Mouse (Mus musculus) midbrain, embryonic 11.5 days (tissue): Measurements from ENCODE around the gene Umps. TPM values are rescaled to one million over a fixed set of nuclear protein-coding genes. Genes with fewer than 3 reads are reported as not detected.

Source experiments
- ATAC-seq: fragments of 200-750 bp; cut with Nextera tagmentation; 2 replicates; pipeline ENCODE4 v1.8.0; 2017; ENCODE audit warnings: moderate TSS enrichment, moderate library complexity; ENCODE audit not compliant: low FRiP score
- DNase-seq: peaks from one replicate; pipeline ENCODE4 v3.0.0; 2015; ENCODE audit warnings: low spot score; ENCODE audit errors: missing footprints
- H3K27ac ChIP-seq: fragments of 300-500 bp; sonication (generic); 2 replicates; pipeline ENCODE4 v1.5.1; 2014; ENCODE audit warnings: low read depth, low read length
- H3K27me3 ChIP-seq: fragments of 300-500 bp; sonication (generic); 2 replicates; pipeline ENCODE4 v1.6.1; 2014; ENCODE audit warnings: mild to moderate bottlenecking, low read length, moderate library complexity, mixed read lengths; ENCODE audit not compliant: control insufficient read depth, insufficient read depth
- H3K36me3 ChIP-seq: fragments of 300-500 bp; sonication (generic); 2 replicates; pipeline ENCODE4 v1.6.1; 2014; ENCODE audit warnings: mild to moderate bottlenecking, low read length, moderate library complexity, mixed read lengths; ENCODE audit not compliant: control insufficient read depth, insufficient read depth
- H3K4me1 ChIP-seq: fragments of 300-500 bp; sonication (generic); 2 replicates; pipeline ENCODE4 v1.6.1; 2014; ENCODE audit warnings: low read length; ENCODE audit not compliant: control insufficient read depth, insufficient read depth
- H3K4me2 ChIP-seq: fragments of 300-500 bp; sonication (generic); 2 replicates; pipeline ENCODE4 v1.6.1; 2014; ENCODE audit warnings: mild to moderate bottlenecking, moderate library complexity
- H3K4me3 ChIP-seq: fragments of 300-500 bp; sonication (generic); 2 replicates; pipeline ENCODE4 v1.5.1; 2014; ENCODE audit warnings: low read depth, low read length
- H3K9ac ChIP-seq: fragments of 300-500 bp; sonication (generic); 2 replicates; pipeline ENCODE4 v1.6.1; 2014; ENCODE audit warnings: low read length
- H3K9me3 ChIP-seq: fragments of 300-500 bp; sonication (generic); 2 replicates; pipeline ENCODE4 v1.6.1; 2016; ENCODE audit warnings: low read length; ENCODE audit not compliant: control insufficient read depth
- whole genome bisulfite sequencing: fragments of 180-500 bp; shearing (Covaris S2); extraction: QIAGEN DNeasy Blood & Tissue Kit; methylation state at CpG from one replicate; pipeline ENCODE4 v1.1.7; 2014; 5-methylcytosine and 5-hydroxymethylcytosine counted together
- polyA plus RNA-seq: library from polyadenylated mRNA; unstranded; fragments of >200 nt; fragmentation: Nextera tagmentation; extraction: Ambion mirVana; gene quantifications from 2 replicates; pipeline ENCODE4 v1.2.1, GENCODE M21; 2014

Umps gene
- polyA plus RNA-seq, 1 experiment from 2014 or later: 72.9 TPM

DNA sequence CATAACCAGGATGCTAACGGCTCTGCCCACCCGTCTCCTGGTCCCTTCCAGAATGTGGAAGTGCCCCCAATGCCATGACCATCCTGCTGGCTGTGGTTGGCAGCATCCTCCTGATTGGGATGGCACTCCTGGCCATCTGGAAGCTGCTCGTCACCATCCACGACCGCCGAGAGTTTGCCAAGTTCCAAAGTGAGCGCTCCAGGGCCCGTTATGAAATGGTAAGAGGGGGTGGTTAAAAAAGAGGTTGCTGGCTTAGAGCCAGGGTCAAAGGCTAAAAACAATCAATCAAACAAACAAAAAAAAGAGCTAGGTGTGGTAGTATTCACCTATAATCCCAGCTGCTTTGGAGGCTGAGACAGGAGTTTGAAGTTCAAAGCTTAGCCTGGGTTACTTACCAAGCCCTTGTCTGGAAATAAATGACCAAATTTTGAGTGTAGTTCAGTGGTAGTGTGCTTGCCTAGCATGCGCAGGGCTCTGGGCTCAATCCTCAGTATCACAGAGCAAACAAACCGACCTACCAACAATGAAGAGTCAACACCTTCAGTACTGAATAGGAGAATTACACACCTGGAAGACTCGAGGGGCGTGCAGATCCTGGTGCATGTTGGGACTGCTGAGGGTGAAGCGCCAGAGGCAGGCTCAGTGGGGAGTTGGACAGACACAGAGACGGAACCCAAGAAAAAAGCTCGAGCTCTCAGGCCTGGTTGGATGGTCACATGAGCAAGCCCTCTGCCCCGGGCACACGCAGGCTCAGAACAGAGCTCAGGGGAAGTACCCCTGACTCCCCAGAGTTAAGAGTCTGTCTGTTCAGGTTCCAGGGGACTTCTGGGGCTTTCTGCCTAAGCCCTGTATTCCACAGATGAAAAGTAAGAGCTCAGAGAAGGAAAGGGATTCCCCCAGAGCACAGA is 18.9 kb downstream of the Umps start:
- Histone ChIP-seq H3K4me2 (no peak overlapping the region), H3K4me3 (no peak overlapping the region), H3K9me3 (no peaks in the 10 kb centered on the region), H3K36me3 (no peaks in the 10 kb centered on the region), H3K4me1 (no peaks in the 10 kb centered on the region), H3K9ac (no peak overlapping the region), H3K27me3 (no peaks in the 10 kb centered on the region), H3K27ac (no peak overlapping the region)
- 88% methylated on average over 17 of the region's 17 CpGs for WGBS
- ATAC-seq: no peak
- DNase-seq: no peak

DNA sequence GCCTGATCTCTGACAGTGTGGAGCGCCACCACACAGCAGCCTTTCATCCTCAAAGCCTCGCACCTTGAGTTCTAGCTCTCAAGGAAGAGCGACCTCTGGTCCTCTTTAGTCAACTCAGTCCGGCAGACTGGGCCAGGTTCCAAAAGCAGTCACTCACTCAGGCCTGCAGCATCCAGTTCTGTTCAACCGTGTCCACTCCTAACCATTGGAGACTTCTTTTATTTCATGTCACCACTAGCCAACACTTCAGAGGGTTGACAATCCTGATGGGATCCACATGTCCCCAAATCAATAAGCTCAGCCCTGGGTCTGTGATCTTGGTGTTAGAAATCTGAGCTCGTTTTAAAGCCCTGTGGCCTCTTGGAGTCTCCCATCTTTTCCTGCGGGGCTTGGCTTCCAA is 20.8 kb downstream of the Umps start:
- DNase-seq: no peak
- H3K9ac ChIP-seq: no peak overlapping the region
- WGBS: 82% methylated on average over 7 of the region's 7 CpGs
- H3K4me3 ChIP-seq: no peak overlapping the region
- no peaks in the 10 kb centered on the region for H3K9me3 ChIP-seq
- H3K4me2 ChIP-seq: no peak overlapping the region
- H3K4me1 ChIP-seq: 0 out of 2 replicates have a peak, but pooled peaks cover 2% of the 10 kb centered on the region
- ATAC-seq: no peak
- H3K36me3 ChIP-seq: no peaks in the 10 kb centered on the region
- H3K27ac ChIP-seq: no peak overlapping the region
- no peaks in the 10 kb centered on the region for H3K27me3 ChIP-seq

DNA sequence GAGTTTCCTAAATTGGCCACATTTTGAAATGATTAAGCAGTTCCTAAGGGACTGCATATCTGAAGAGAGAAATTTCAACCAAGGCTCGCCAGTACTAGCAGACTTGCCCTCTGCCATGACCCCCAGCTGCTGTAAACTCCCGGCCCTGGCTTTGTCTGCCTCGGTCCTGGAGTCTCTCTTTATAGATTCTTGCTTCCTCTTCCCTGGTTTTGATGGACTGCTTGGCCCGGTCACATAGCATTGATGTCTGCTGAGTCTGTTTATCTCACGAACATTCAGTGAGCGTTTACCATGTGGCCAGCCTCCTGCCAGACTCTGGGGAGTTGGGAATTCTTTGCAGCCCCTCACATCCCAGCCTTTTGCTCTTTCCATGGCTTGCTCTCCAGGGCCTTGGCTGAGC is 22.1 kb downstream of the Umps start:
- ATAC-seq (no peak), DNase-seq (no peak)
- no peaks in the 10 kb centered on the region for H3K9me3 ChIP-seq
- H3K27me3 ChIP-seq: no peaks in the 10 kb centered on the region
- no peak overlapping the region for H3K4me2 ChIP-seq
- no peaks in the 10 kb centered on the region for H3K36me3 ChIP-seq
- WGBS: 54% methylated on average over 6 of the region's 6 CpGs
- H3K4me1 ChIP-seq: 0 out of 2 replicates have a peak, but pooled peaks cover 2% of the 10 kb centered on the region
- H3K9ac ChIP-seq: no peak overlapping the region
- H3K4me3 ChIP-seq: no peak overlapping the region
- H3K27ac ChIP-seq: no peak overlapping the region

DNA sequence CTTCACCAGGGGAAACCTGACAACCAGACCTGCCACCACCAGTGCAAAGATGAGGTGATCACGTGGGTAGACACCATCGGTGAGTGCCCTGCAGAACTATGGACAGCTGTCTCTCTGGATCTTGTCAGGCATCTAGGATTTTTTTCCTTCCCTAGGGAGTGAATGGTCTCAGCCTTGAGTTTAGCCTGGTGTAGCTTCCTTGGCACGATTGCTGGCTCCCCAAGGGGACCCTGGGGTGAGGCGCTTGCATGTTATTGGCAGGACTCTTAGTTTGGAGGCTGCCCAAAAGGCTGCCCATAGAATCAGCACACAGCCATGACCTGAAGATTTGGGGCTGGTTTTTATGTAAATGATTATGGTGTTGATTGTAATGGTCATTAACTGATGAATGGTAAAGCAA is 22.7 kb downstream of the Umps start:
- Histone ChIP-seq H3K27me3 (no peaks in the 10 kb centered on the region), H3K9me3 (no peaks in the 10 kb centered on the region), H3K4me2 (no peak overlapping the region), H3K36me3 (no peaks in the 10 kb centered on the region), H3K9ac (no peak overlapping the region), H3K4me3 (no peak overlapping the region), H3K27ac (no peak overlapping the region), H3K4me1 (0 out of 2 replicates have a peak, but pooled peaks cover 2% of the 10 kb centered on the region)
- DNase-seq: no peak
- WGBS: 82% methylated on average over 4 of the region's 4 CpGs
- ATAC-seq: no peak

DNA sequence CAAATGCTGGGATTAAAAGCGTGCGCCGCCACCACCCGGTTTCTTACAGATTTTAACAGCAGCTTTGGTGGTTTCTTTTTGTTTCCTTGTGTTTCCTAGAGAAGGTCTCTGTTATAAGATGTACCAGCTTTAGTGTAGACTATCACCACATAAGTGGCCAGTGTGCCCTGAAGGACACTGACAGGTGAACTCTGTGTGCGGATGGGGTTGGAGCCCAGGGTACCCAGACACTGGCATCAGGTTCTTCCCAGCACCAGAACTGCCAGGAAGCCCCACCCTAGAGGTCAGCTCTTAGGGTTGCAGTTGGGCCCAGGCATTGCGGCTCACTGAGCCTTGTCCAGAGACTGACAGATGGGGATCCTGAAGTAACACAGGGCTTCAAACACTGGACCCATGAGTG is 23.4 kb downstream of the Umps start:
- H3K9ac ChIP-seq: no peak overlapping the region
- no peak overlapping the region for H3K4me2 ChIP-seq
- H3K27me3 ChIP-seq: no peaks in the 10 kb centered on the region
- no peak overlapping the region for H3K27ac ChIP-seq
- ATAC-seq: no peak
- H3K36me3 ChIP-seq: no peaks in the 10 kb centered on the region
- no peak overlapping the region for H3K4me3 ChIP-seq
- H3K9me3 ChIP-seq: no peaks in the 10 kb centered on the region
- DNase-seq: no peak
- WGBS: 99% methylated on average over 6 of the region's 6 CpGs
- H3K4me1 ChIP-seq: 0 out of 2 replicates have a peak, but pooled peaks cover 2% of the 10 kb centered on the region

DNA sequence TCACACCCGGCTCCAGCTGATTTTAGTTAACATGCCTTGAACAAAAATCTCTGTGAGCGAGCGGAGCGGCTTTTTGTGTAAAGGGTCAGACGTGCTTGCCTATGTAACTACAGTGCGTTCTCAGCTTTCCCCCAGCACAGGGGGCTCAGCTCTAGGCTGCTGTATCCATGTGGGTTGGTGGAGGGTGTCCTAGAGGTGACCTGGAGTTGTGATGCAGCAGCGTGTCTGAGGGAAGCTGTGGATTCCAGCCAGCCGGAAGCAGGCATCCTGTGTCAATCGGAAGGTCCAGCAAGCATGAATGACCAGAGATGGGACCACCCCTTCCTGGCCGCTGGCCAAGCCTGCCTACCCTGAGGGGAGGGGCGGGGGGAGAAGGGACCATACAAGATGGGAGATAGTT is 24.5 kb downstream of the Umps start:
- Histone ChIP-seq H3K36me3 (no peaks in the 10 kb centered on the region), H3K4me3 (no peak overlapping the region), H3K4me2 (no peak overlapping the region), H3K27me3 (no peaks in the 10 kb centered on the region), H3K9ac (no peak overlapping the region), H3K27ac (no peak overlapping the region), H3K4me1 (0 out of 2 replicates have a peak, but pooled peaks cover 2% of the 10 kb centered on the region), H3K9me3 (no peaks in the 10 kb centered on the region)
- 70% methylated on average over 11 of the region's 11 CpGs for WGBS
- DNase-seq: no peak
- no peak for ATAC-seq

DNA sequence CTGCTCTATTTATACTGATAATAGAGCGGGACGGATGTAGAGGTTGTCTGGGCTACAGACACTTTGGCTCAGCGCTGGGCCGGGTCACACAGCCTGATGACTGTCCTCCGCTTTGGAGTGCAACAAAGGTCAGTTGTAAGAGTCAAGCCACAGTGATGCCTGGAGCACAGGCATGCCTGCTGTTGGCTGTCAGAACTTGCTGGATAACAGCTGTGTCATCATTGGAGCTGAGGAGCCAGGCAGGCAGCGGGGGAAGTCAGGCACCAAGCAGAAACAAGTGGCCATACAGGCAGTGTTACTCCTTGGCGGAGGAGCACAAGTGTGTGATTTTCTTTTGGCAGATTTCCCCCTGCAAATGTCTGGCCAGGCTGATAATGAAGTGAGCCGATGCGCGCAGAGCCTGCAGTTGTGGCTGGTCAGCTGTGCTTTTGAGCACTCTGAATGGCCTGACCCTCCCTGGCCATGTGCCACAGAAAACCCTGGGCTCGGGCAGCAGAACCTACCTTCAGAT is 25.5 kb downstream of the Umps start:
- no peaks in the 10 kb centered on the region for H3K9me3 ChIP-seq
- no peak for DNase-seq
- 0 out of 2 replicates have a peak, but pooled peaks cover 2% of the 10 kb centered on the region for H3K4me1 ChIP-seq
- no peak for ATAC-seq
- no peaks in the 10 kb centered on the region for H3K36me3 ChIP-seq
- no peaks in the 10 kb centered on the region for H3K27me3 ChIP-seq
- no peak overlapping the region for H3K4me3 ChIP-seq
- no peak overlapping the region for H3K9ac ChIP-seq
- H3K27ac ChIP-seq: no peak overlapping the region
- no peak overlapping the region for H3K4me2 ChIP-seq
- 73% methylated on average over 11 of the region's 11 CpGs for WGBS

DNA sequence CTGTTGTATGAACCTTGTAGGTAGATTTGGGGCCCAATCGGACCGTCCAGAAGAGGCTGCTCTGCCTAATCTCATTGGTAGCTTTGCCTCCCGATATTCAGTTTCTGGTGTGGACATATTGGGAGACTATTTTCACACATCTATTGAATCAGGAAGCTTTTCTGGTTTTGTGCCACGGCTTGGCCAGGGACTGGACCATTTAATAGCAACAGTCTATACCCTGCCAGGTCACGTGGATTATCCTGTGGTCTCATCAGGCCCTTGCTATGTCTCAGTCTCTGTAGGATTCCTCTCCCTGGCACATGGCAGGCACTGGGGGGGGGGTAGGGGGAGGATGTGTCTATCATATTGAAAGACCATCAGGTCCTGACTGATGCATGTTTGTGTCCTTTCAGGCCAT is 26.7 kb downstream of the Umps start:
- Histone ChIP-seq H3K4me1 (0 out of 2 replicates have a peak, but pooled peaks cover 2% of the 10 kb centered on the region), H3K27ac (no peak overlapping the region), H3K36me3 (no peaks in the 10 kb centered on the region), H3K9ac (no peak overlapping the region), H3K9me3 (no peaks in the 10 kb centered on the region), H3K4me3 (no peak overlapping the region), H3K27me3 (no peaks in the 10 kb centered on the region), H3K4me2 (no peak overlapping the region)
- DNase-seq (no peak), ATAC-seq (no peak)
- 82% methylated on average over 5 of the region's 5 CpGs for WGBS

DNA sequence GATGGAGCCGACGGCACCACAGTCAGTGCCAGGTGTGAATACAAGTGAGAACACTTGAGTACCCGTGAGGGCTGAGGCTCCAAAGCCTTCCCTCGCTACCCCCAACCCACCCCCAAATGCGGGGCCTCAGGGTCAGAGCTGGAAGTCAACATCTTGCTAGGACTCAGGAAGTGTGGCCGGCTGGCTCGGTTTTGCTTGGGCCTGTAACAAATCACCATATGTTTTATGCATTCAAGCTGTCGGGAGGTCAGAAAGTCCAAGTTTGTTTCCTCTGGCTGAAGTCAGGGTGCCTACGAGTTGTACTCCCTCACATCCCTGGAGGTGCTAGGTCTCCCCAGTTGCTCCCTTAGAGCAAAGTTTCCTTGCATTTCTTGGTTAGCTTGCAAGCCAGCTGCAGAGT is 27.2 kb downstream of the Umps start:
- H3K4me2 ChIP-seq: no peak overlapping the region
- H3K36me3 ChIP-seq: no peaks in the 10 kb centered on the region
- no peak overlapping the region for H3K9ac ChIP-seq
- H3K27me3 ChIP-seq: no peaks in the 10 kb centered on the region
- ATAC-seq (no peak), DNase-seq (no peak)
- H3K27ac ChIP-seq: no peak overlapping the region
- 71% methylated on average over 9 of the region's 9 CpGs for WGBS
- 0 out of 2 replicates have a peak, but pooled peaks cover 2% of the 10 kb centered on the region for H3K4me1 ChIP-seq
- no peaks in the 10 kb centered on the region for H3K9me3 ChIP-seq
- no peak overlapping the region for H3K4me3 ChIP-seq
